Mouse (Mus musculus) T-cell, adult 66 days (primary cell): ENCODE results near the gene Dgkg. TPM values are rescaled to one million over a fixed set of nuclear protein-coding genes. Genes with fewer than 3 reads are reported as not detected.

Source experiments
- total RNA-seq, 2 experiments: library from RNA; stranded (reverse); gene quantifications; 3 replicates in 1 of 2; 4 replicates in 1 of 2; pipeline ENCODE4 v1.2.4; 2023

Gene Dgkg
- under 1 TPM; 0.83 to 0.87 TPM for total RNA-seq

DNA sequence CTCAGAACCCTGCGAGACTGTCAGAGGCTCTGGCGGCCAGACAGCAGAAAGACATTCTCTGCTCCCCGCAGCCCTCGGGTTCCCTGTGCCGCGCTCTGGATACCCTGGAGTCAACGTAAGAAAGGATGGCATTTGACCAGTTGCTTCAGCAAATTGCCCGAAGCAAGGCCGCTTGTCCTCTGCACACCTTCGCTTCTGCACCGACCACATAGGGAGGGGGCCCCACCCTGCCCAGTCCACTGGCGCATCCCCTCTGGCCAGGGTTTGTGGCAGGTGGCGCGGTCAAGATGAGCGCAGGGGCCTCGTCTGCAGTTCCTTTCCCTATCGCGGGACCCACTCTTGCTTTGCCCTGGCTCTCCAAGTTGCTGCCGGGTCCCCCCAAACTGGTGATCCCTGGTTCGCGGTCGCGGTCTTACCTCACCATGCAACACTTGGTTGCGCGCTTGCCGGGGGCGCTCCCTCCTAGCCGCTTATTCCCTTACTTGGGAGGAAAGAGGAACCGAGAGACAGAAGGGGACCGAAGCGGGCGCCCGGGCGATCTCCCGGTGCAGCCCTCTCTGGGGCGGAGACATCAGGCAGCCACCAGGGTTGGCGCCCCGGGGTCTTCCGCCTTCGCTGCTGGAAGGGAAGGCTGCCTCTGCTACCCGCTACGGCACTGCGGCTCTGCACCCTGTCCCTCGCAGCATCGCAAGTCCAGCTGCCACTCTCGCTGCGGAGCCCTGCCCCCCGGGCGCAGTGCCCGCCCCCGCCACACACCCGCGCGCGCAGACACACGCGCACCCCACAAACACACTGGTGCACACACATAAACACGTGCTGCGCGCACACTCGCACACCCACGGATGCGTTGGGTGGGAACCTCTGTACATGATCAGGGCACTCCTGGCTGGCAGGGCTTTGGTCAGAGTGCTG is at the start of gene Dgkg:
Gene Dgkg (minus strand): TSS at position 689 of the 912 bp plus-strand sequence.

DNA sequence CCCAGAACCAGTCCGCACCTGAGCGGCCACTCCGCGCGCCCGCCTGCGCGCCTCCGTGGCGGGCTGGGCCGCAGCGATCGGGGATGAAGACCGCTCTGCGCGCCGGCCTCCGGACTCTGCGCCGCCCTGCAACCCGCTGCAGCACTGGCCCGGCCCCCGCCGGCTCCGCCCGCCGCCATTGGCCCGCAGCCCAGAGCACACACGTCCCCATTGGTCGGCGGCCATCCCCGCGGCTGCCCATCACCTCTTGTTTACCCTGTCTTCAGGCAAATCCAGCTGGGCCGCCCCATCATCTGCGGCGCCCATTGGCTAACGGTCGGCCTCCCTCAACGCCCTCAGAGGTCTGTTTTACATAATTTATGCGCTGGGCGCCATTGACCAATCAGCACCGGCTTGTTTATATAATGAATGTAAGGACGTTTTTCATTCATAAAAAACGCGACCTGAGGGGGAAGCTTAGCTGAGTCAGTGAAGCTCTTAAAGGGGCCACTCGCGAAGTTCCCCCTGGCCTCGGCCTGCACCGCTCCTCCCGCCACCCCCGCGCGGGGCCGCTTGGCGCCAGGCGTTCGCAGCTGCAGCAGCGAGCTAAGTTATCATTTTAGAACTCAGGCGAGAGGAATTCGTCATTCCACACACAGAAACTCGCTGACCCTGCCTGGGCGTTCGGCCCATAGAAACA is 217.4 kb downstream of the Dgkg start, which contains the start of gene Etv5:
Gene Etv5 (minus strand): TSS at position 221 of the 679 bp plus-strand sequence.

Other genes starting within 250 kb of the Dgkg start
- 1 to 10 TPM; 4.9 to 5.9 TPM for gene Etv5, start 217.5 kb downstream of the Dgkg start, total RNA-seq
- gene Crygs, start 154.4 kb upstream of the Dgkg start, total RNA-seq: not detected
- 10 to 100 TPM; 17.9 to 21.3 TPM for gene Tbccd1, start 200.4 kb upstream of the Dgkg start, total RNA-seq
- 10 to 100 TPM; 53.1 to 53.9 TPM for gene Dnajb11, start 200.6 kb upstream of the Dgkg start, total RNA-seq
- gene Ahsg, start 234.1 kb upstream of the Dgkg start, total RNA-seq: not detected